Mouse (Mus musculus): ENCODE data around the gene Cdh23. TPM values are rescaled to one million over a fixed set of nuclear protein-coding genes. Genes with fewer than 3 reads are reported as not detected.

Cdh23 gene
- total and polyA plus RNA-seq, 2 experiments from 2014 or later: 1.9 to 13.1 TPM

GRCm38 (mm10) chr10:60531349-60531748 lies 164.9 kb downstream of the Cdh23 start:
- H3K4me3 ChIP-seq (ENCODE audit: low read depth, low read length): no peak overlapping the region
- H3K36me3 ChIP-seq (ENCODE audit: insufficient read depth): no peaks in the 10 kb centered on the region
- DNase-seq (peak; percentile 72), ATAC-seq (0 out of 2 replicates have a peak, but pooled peaks have one; percentile 50)
- 13% methylated on average over 2 of the region's 2 CpGs for WGBS
- no peaks in the 10 kb centered on the region for H3K27me3 ChIP-seq (ENCODE audit: insufficient read depth, low read length)
- H3K9me3 ChIP-seq (ENCODE audit: low read length): no peaks in the 10 kb centered on the region
- H3K4me1 ChIP-seq (ENCODE audit: insufficient read depth): no peaks in the 10 kb centered on the region
- H3K9ac ChIP-seq: no peak overlapping the region
- no peak overlapping the region for H3K27ac ChIP-seq (ENCODE audit: low read depth, low read length)
- peak; percentile 76 for TF ChIP-seq CTCF (IDR thresholded peaks at IDR 0.05; ENCODE audit: low read depth)
- H3K4me2 ChIP-seq (ENCODE audit: low read depth): no peak overlapping the region

- Histone ChIP-seq H3K4me3 (ENCODE audit: low read depth, low read length) (no peak overlapping the region), H3K4me1 (ENCODE audit: insufficient read depth) (no peaks in the 10 kb centered on the region), H3K9me3 (ENCODE audit: low read length) (no peaks in the 10 kb centered on the region), H3K9ac (no peak overlapping the region), H3K36me3 (ENCODE audit: insufficient read depth) (no peaks in the 10 kb centered on the region), H3K4me2 (ENCODE audit: low read depth) (no peak overlapping the region), H3K27ac (ENCODE audit: low read depth, low read length) (no peak overlapping the region), H3K27me3 (ENCODE audit: insufficient read depth, low read length) (no peaks in the 10 kb centered on the region)
- ATAC-seq (no peak), DNase-seq (no peak)
- no peak for TF ChIP-seq CTCF (IDR thresholded peaks at IDR 0.05; ENCODE audit: low read depth)
- whole genome bisulfite sequencing: 77% methylated on average over 10 of the region's 10 CpGs
Measured at GRCm38 (mm10) chr10:60530633-60531032, 165.7 kb downstream of the Cdh23 start.

GRCm38 (mm10) chr10:60527949-60528348 lies 168.3 kb downstream of the Cdh23 start:
- no peak overlapping the region for H3K27ac ChIP-seq (ENCODE audit: low read depth, low read length)
- TF ChIP-seq CTCF (IDR thresholded peaks at IDR 0.05; ENCODE audit: low read depth): no peak
- no peak for DNase-seq
- H3K4me3 ChIP-seq (ENCODE audit: low read depth, low read length): no peak overlapping the region
- H3K27me3 ChIP-seq (ENCODE audit: insufficient read depth, low read length): no peaks in the 10 kb centered on the region
- H3K4me1 ChIP-seq (ENCODE audit: insufficient read depth): no peaks in the 10 kb centered on the region
- no peaks in the 10 kb centered on the region for H3K9me3 ChIP-seq (ENCODE audit: low read length)
- no peak for ATAC-seq
- 79% methylated on average over 7 of the region's 7 CpGs for WGBS
- no peaks in the 10 kb centered on the region for H3K36me3 ChIP-seq (ENCODE audit: insufficient read depth)
- H3K4me2 ChIP-seq (ENCODE audit: low read depth): no peak overlapping the region
- H3K9ac ChIP-seq: no peak overlapping the region

- 81% methylated on average over 8 of the region's 8 CpGs for WGBS
- H3K4me3 ChIP-seq (ENCODE audit: low read depth, low read length): no peak overlapping the region
- ATAC-seq: no peak
Measured at GRCm38 (mm10) chr10:60525081-60525480, 171.2 kb downstream of the Cdh23 start.

GRCm38 (mm10) chr10:60516286-60516685 lies 180.0 kb downstream of the Cdh23 start:
- Histone ChIP-seq H3K4me2 (ENCODE audit: low read depth) (no peak overlapping the region), H3K4me1 (ENCODE audit: insufficient read depth) (no peaks in the 10 kb centered on the region), H3K27ac (ENCODE audit: low read depth, low read length) (no peak overlapping the region), H3K36me3 (ENCODE audit: insufficient read depth) (no peaks in the 10 kb centered on the region), H3K9ac (no peak overlapping the region), H3K27me3 (ENCODE audit: insufficient read depth, low read length) (no peaks in the 10 kb centered on the region), H3K4me3 (ENCODE audit: low read depth, low read length) (no peak overlapping the region), H3K9me3 (ENCODE audit: low read length) (no peaks in the 10 kb centered on the region)
- no peak for TF ChIP-seq CTCF (IDR thresholded peaks at IDR 0.05; ENCODE audit: low read depth)
- DNase-seq (no peak), ATAC-seq (no peak)
- WGBS: 84% methylated on average over 11 of the region's 11 CpGs

More at GRCm38 (mm10) chr10:60525081-60525480, 171.2 kb downstream of the Cdh23 start:
- no peaks in the 10 kb centered on the region for H3K27me3 ChIP-seq (ENCODE audit: insufficient read depth, low read length)
- no peaks in the 10 kb centered on the region for H3K36me3 ChIP-seq (ENCODE audit: insufficient read depth)
- no peak overlapping the region for H3K27ac ChIP-seq (ENCODE audit: low read depth, low read length)
- no peaks in the 10 kb centered on the region for H3K4me1 ChIP-seq (ENCODE audit: insufficient read depth)
- TF ChIP-seq CTCF (IDR thresholded peaks at IDR 0.05; ENCODE audit: low read depth): no peak
- no peak overlapping the region for H3K4me2 ChIP-seq (ENCODE audit: low read depth)
- no peak for DNase-seq
- H3K9ac ChIP-seq: no peak overlapping the region
- H3K9me3 ChIP-seq (ENCODE audit: low read length): no peaks in the 10 kb centered on the region

GRCm38 (mm10) chr10:60498538-60498937 lies 197.8 kb downstream of the Cdh23 start:
- Histone ChIP-seq H3K36me3 (ENCODE audit: insufficient read depth) (no peaks in the 10 kb centered on the region), H3K4me1 (ENCODE audit: insufficient read depth) (no peaks in the 10 kb centered on the region), H3K9me3 (ENCODE audit: low read length) (no peaks in the 10 kb centered on the region), H3K27me3 (ENCODE audit: insufficient read depth, low read length) (no peaks in the 10 kb centered on the region), H3K4me2 (ENCODE audit: low read depth) (no peak overlapping the region), H3K27ac (ENCODE audit: low read depth, low read length) (no peak overlapping the region), H3K4me3 (ENCODE audit: low read depth, low read length) (no peak overlapping the region), H3K9ac (no peak overlapping the region)
- WGBS: 32% methylated on average over 4 of the region's 4 CpGs
- DNase-seq (no peak), ATAC-seq (no peak)
- no peak for TF ChIP-seq CTCF (IDR thresholded peaks at IDR 0.05; ENCODE audit: low read depth)

GRCm38 (mm10) chr10:60495070-60495469 lies 201.2 kb downstream of the Cdh23 start:
- ATAC-seq (no peak), DNase-seq (no peak)
- Histone ChIP-seq H3K4me2 (ENCODE audit: low read depth) (no peak overlapping the region), H3K36me3 (ENCODE audit: insufficient read depth) (no peaks in the 10 kb centered on the region), H3K4me3 (ENCODE audit: low read depth, low read length) (no peak overlapping the region), H3K4me1 (ENCODE audit: insufficient read depth) (no peaks in the 10 kb centered on the region), H3K9me3 (ENCODE audit: low read length) (no peaks in the 10 kb centered on the region), H3K9ac (no peak overlapping the region), H3K27ac (ENCODE audit: low read depth, low read length) (no peak overlapping the region), H3K27me3 (ENCODE audit: insufficient read depth, low read length) (no peaks in the 10 kb centered on the region)
- no peak for TF ChIP-seq CTCF (IDR thresholded peaks at IDR 0.05; ENCODE audit: low read depth)
- 9% methylated on average over 6 of the region's 6 CpGs for WGBS

All from forebrain, postnatal 0 days (tissue).